Mouse (Mus musculus) liver, embryonic 13.5 days (tissue): ENCODE data around the gene Ift140. TPM values are rescaled to one million over a fixed set of nuclear protein-coding genes. Genes with fewer than 3 reads are reported as not detected.

ENCODE experiments used
- ATAC-seq: fragments of 200-750 bp; cut with Nextera tagmentation; 2 replicates; pipeline ENCODE4 v1.8.0; 2017; ENCODE audit warnings: low read depth, mild to moderate bottlenecking, moderate number of reproducible peaks, moderate library complexity
- DNase-seq: peaks from one replicate; pipeline ENCODE4 v3.0.0; 2022
- H3K27ac ChIP-seq: fragments of 300-500 bp; sonication (generic); 2 replicates; pipeline ENCODE4 v1.5.1; 2015; ENCODE audit warnings: moderate library complexity, mild to moderate bottlenecking, inconsistent platforms
- H3K27me3 ChIP-seq: fragments of 300-500 bp; sonication (generic); 2 replicates; pipeline ENCODE4 v1.6.1; 2015; ENCODE audit warnings: mild to moderate bottlenecking, inconsistent platforms
- H3K36me3 ChIP-seq: fragments of 300-500 bp; sonication (generic); 2 replicates; pipeline ENCODE4 v1.6.1; 2015; ENCODE audit warnings: mild to moderate bottlenecking, inconsistent platforms
- H3K4me1 ChIP-seq: fragments of 300-500 bp; sonication (generic); replicated peaks from 2 replicates; pipeline ENCODE4 v1.6.1; 2015; ENCODE audit warnings: inconsistent platforms
- H3K4me2 ChIP-seq: fragments of 300-500 bp; sonication (generic); 2 replicates; pipeline ENCODE4 v1.6.1; 2015; ENCODE audit warnings: inconsistent platforms, mild to moderate bottlenecking, moderate library complexity
- H3K4me3 ChIP-seq: fragments of 300-500 bp; sonication (generic); replicated peaks from 2 replicates; pipeline ENCODE4 v1.5.1; 2015; ENCODE audit warnings: mild to moderate bottlenecking, inconsistent platforms
- H3K9ac ChIP-seq: fragments of 300-500 bp; sonication (generic); 2 replicates; pipeline ENCODE4 v1.6.1; 2015; ENCODE audit warnings: mild to moderate bottlenecking, inconsistent platforms
- H3K9me3 ChIP-seq: fragments of 300-500 bp; sonication (generic); replicated peaks from 2 replicates; pipeline ENCODE4 v1.6.1; 2016; ENCODE audit warnings: inconsistent platforms
- WGBS: fragments of 180-500 bp; shearing (Covaris S2); methylation state at CpG from one replicate; pipeline ENCODE4 v1.1.7; 2015; ENCODE audit not compliant: insufficient replicate concordance; 5-methylcytosine and 5-hydroxymethylcytosine counted together
- polyA plus RNA-seq: library from polyadenylated mRNA; unstranded; fragments of >200 nt; fragmentation: Nextera tagmentation; extraction: Ambion mirVana; gene quantifications from 2 replicates; pipeline ENCODE4 v1.2.1, GENCODE M21; 2015

The Ift140 gene
- polyA plus RNA-seq, 1 experiment from 2014 or later, result 99.3 TPM

GRCm38 (mm10) chr17:25045281-25045680 lies 29.4 kb downstream of the Ift140 start:
- peaks cover 3% of the 10 kb centered on the region for H3K36me3 ChIP-seq
- WGBS, result 84% methylated on average over 4 of the region's 4 CpGs
- H3K4me3 ChIP-seq, result no peak overlapping the region
- no peak overlapping the region for H3K4me2 ChIP-seq
- H3K9me3 ChIP-seq, result no peaks in the 10 kb centered on the region
- ATAC-seq, result no peak
- no peaks in the 10 kb centered on the region for H3K27me3 ChIP-seq
- H3K4me1 ChIP-seq, result no peaks in the 10 kb centered on the region
- no peak overlapping the region for H3K9ac ChIP-seq
- no peak overlapping the region for H3K27ac ChIP-seq
- DNase-seq, result no peak

GRCm38 (mm10) chr17:25047143-25047542 lies 31.3 kb downstream of the Ift140 start:
- Histone ChIP-seq H3K4me3 (no peak overlapping the region), H3K27ac (no peak overlapping the region), H3K4me2 (no peak overlapping the region), H3K9ac (no peak overlapping the region), H3K9me3 (no peaks in the 10 kb centered on the region), H3K36me3 (peaks cover 3% of the 10 kb centered on the region), H3K27me3 (no peaks in the 10 kb centered on the region), H3K4me1 (no peaks in the 10 kb centered on the region)
- no peak for DNase-seq
- WGBS, result 80% methylated on average over 6 of the region's 6 CpGs
- no peak for ATAC-seq

- DNase-seq (no peak), ATAC-seq (no peak)
- Histone ChIP-seq H3K9me3 (no peaks in the 10 kb centered on the region), H3K27ac (no peak overlapping the region), H3K9ac (no peak overlapping the region), H3K4me2 (no peak overlapping the region), H3K27me3 (no peaks in the 10 kb centered on the region), H3K4me3 (no peak overlapping the region), H3K4me1 (no peaks in the 10 kb centered on the region), H3K36me3 (peaks cover 23% of the 10 kb centered on the region)
- WGBS, result 74% methylated on average over 9 of the region's 9 CpGs
These were observed 37.4 kb downstream of the Ift140 start for GRCm38 (mm10) chr17:25053274-25053673.

- Histone ChIP-seq H3K4me3 (no peak overlapping the region), H3K4me2 (no peak overlapping the region), H3K36me3 (peaks cover 23% of the 10 kb centered on the region), H3K9me3 (no peaks in the 10 kb centered on the region), H3K4me1 (no peaks in the 10 kb centered on the region), H3K9ac (no peak overlapping the region), H3K27me3 (no peaks in the 10 kb centered on the region), H3K27ac (no peak overlapping the region)
- DNase-seq, result no peak
- 81% methylated on average over 6 of the region's 6 CpGs for WGBS
- no peak for ATAC-seq
These were observed 41.2 kb downstream of the Ift140 start for GRCm38 (mm10) chr17:25057041-25057440.

- H3K9me3 ChIP-seq, result no peaks in the 10 kb centered on the region
- DNase-seq (no peak), ATAC-seq (no peak)
- no peaks in the 10 kb centered on the region for H3K27me3 ChIP-seq
- no peak overlapping the region for H3K4me3 ChIP-seq
- no peak overlapping the region for H3K27ac ChIP-seq
- H3K4me2 ChIP-seq, result no peak overlapping the region
- 77% methylated on average over 4 of the region's 4 CpGs for WGBS
- H3K9ac ChIP-seq, result no peak overlapping the region
- no peaks in the 10 kb centered on the region for H3K36me3 ChIP-seq
- peaks cover 39% of the 10 kb centered on the region for H3K4me1 ChIP-seq
These were observed 47.4 kb downstream of the Ift140 start for GRCm38 (mm10) chr17:25063261-25063660.

- H3K4me3 ChIP-seq, result no peak overlapping the region
- H3K9me3 ChIP-seq, result no peaks in the 10 kb centered on the region
- H3K27ac ChIP-seq, result no peak overlapping the region
- 70% methylated on average over 12 of the region's 12 CpGs for WGBS
- DNase-seq, result no peak
- ATAC-seq, result peak; percentile 54
- H3K4me1 ChIP-seq, result peaks cover 45% of the 10 kb centered on the region
- no peaks in the 10 kb centered on the region for H3K27me3 ChIP-seq
- H3K36me3 ChIP-seq, result no peaks in the 10 kb centered on the region
- no peak overlapping the region for H3K4me2 ChIP-seq
- no peak overlapping the region for H3K9ac ChIP-seq
These were observed 48.0 kb downstream of the Ift140 start for GRCm38 (mm10) chr17:25063872-25064271.

- ATAC-seq, result 0 out of 2 replicates have a peak, but pooled peaks have one; percentile 10
- DNase-seq, result no peak
These were observed 48.5 kb downstream of the Ift140 start for GRCm38 (mm10) chr17:25064351-25064750.

GRCm38 (mm10) chr17:25065189-25065588 lies 49.3 kb downstream of the Ift140 start:
- no peak for DNase-seq
- no peak for ATAC-seq
- Histone ChIP-seq H3K4me1 (peaks cover 50% of the 10 kb centered on the region), H3K4me3 (no peak overlapping the region), H3K9me3 (no peaks in the 10 kb centered on the region), H3K4me2 (no peak overlapping the region), H3K27ac (no peak overlapping the region), H3K36me3 (no peaks in the 10 kb centered on the region), H3K9ac (no peak overlapping the region), H3K27me3 (no peaks in the 10 kb centered on the region)
- 61% methylated on average over 3 of the region's 3 CpGs for WGBS

More at GRCm38 (mm10) chr17:25064351-25064750, 48.5 kb downstream of the Ift140 start:
- Histone ChIP-seq H3K4me2 (no peak overlapping the region), H3K27ac (no peak overlapping the region), H3K4me3 (no peak overlapping the region), H3K27me3 (no peaks in the 10 kb centered on the region), H3K9ac (no peak overlapping the region), H3K9me3 (no peaks in the 10 kb centered on the region), H3K36me3 (no peaks in the 10 kb centered on the region), H3K4me1 (peaks cover 46% of the 10 kb centered on the region)
- WGBS, result 55% methylated on average over 9 of the region's 9 CpGs

- Histone ChIP-seq H3K4me2 (no peak overlapping the region), H3K4me3 (no peak overlapping the region), H3K9me3 (no peaks in the 10 kb centered on the region), H3K4me1 (peaks cover 51% of the 10 kb centered on the region), H3K9ac (no peak overlapping the region), H3K27ac (no peak overlapping the region), H3K36me3 (no peaks in the 10 kb centered on the region), H3K27me3 (no peaks in the 10 kb centered on the region)
- 84% methylated on average over 7 of the region's 7 CpGs for WGBS
- no peak for ATAC-seq
- no peak for DNase-seq
These were observed 50.7 kb downstream of the Ift140 start for GRCm38 (mm10) chr17:25066595-25066994.

GRCm38 (mm10) chr17:25067442-25067851 lies 51.6 kb downstream of the Ift140 start:
- peak overlapping the region; percentile 15; the same call in 1 of the 2 replicates for H3K27ac ChIP-seq
- WGBS, result 28% methylated on average over 8 of the region's 8 CpGs
- no peak overlapping the region for H3K4me3 ChIP-seq
- H3K4me2 ChIP-seq, result no peak overlapping the region
- H3K4me1 ChIP-seq, result peaks cover 51% of the 10 kb centered on the region
- no peaks in the 10 kb centered on the region for H3K36me3 ChIP-seq
- no peaks in the 10 kb centered on the region for H3K27me3 ChIP-seq
- DNase-seq (no peak), ATAC-seq (no peak)
- no peaks in the 10 kb centered on the region for H3K9me3 ChIP-seq
- no peak overlapping the region for H3K9ac ChIP-seq

GRCm38 (mm10) chr17:25068690-25069089 lies 52.8 kb downstream of the Ift140 start:
- Histone ChIP-seq H3K36me3 (no peaks in the 10 kb centered on the region), H3K27ac (peak overlapping the region; percentile 40), H3K9ac (no peak overlapping the region), H3K9me3 (no peaks in the 10 kb centered on the region), H3K4me3 (no peak overlapping the region), H3K4me1 (peaks cover 49% of the 10 kb centered on the region), H3K27me3 (no peaks in the 10 kb centered on the region), H3K4me2 (no peak overlapping the region)
- WGBS, result 45% methylated on average over 2 of the region's 2 CpGs
- DNase-seq (no peak), ATAC-seq (no peak)

GRCm38 (mm10) chr17:25076906-25077305 lies 61.0 kb downstream of the Ift140 start:
- H3K27ac ChIP-seq, result no peak overlapping the region
- WGBS, result 77% methylated on average over 4 of the region's 4 CpGs
- H3K4me1 ChIP-seq, result 0 out of 2 replicates have a peak, but pooled peaks cover 11% of the 10 kb centered on the region
- H3K9ac ChIP-seq, result no peak overlapping the region
- no peak for DNase-seq
- H3K36me3 ChIP-seq, result no peaks in the 10 kb centered on the region
- no peaks in the 10 kb centered on the region for H3K27me3 ChIP-seq
- no peak overlapping the region for H3K4me2 ChIP-seq
- no peak for ATAC-seq
- H3K4me3 ChIP-seq, result no peak overlapping the region
- no peaks in the 10 kb centered on the region for H3K9me3 ChIP-seq
